Mouse (Mus musculus) kidney, adult 2 months (tissue): ENCODE results near the gene Lrig3.

ENCODE experiments used
- CTCF ChIP-seq: fragments of 200-500 bp; conservative IDR thresholded peaks from 2 replicates; pipeline ENCODE4 v1.5.1; 2011; ENCODE audit warnings: low read depth, mild to moderate bottlenecking, control low read depth, low read length, moderate library complexity, mixed read lengths; ENCODE audit not compliant: insufficient read depth, insufficient read length
- POLR2A ChIP-seq: fragments of 200-500 bp; IDR thresholded peaks from one replicate; pipeline ENCODE4 v1.6.1; 2011; ENCODE audit warnings: low read depth, low read length, control low read depth

- TF ChIP-seq CTCF (no peak), POLR2A (no peak)
Observed at GRCm38 (mm10) chr10:125995701-125996100, 29.7 kb downstream of the Lrig3 start.
